Mouse (Mus musculus) heart, embryonic 10.5 days (tissue): ENCODE data around the gene Krt17. TPM values are rescaled to one million over a fixed set of nuclear protein-coding genes. Genes with fewer than 3 reads are reported as not detected.
"Not testable (repeated sequence)": the region's sequence is repeated elsewhere in the genome, so short reads cannot be mapped to it uniquely, and the experiment has no call there.

Source experiments
- DNase-seq: peaks from one replicate; pipeline ENCODE4 v3.0.0-alpha.2; 2017; ENCODE audit warnings: low spot score
- H3K27ac ChIP-seq: fragments of 300-500 bp; sonication (generic); 2 replicates; pipeline ENCODE4 v1.5.1; 2016; ENCODE audit warnings: mild to moderate bottlenecking
- H3K27me3 ChIP-seq: fragments of 300-500 bp; sonication (generic); 2 replicates; pipeline ENCODE4 v1.6.1; 2016; ENCODE audit warnings: mild to moderate bottlenecking; ENCODE audit not compliant: poor library complexity, insufficient read depth, severe bottlenecking
- H3K36me3 ChIP-seq: fragments of 300-500 bp; sonication (generic); 2 replicates; pipeline ENCODE4 v1.6.1; 2016; ENCODE audit warnings: mild to moderate bottlenecking, moderate library complexity
- H3K4me1 ChIP-seq: fragments of 300-500 bp; sonication (generic); 2 replicates; pipeline ENCODE4 v1.6.1; 2016; ENCODE audit warnings: mild to moderate bottlenecking
- H3K4me3 ChIP-seq: fragments of 300-500 bp; sonication (generic); 2 replicates; pipeline ENCODE4 v1.5.1; 2016; ENCODE audit warnings: mild to moderate bottlenecking, moderate library complexity
- H3K9me3 ChIP-seq: fragments of 300-500 bp; sonication (generic); 2 replicates; pipeline ENCODE4 v1.6.1; 2016; ENCODE audit warnings: mild to moderate bottlenecking, moderate library complexity
- WGBS: fragments of 180-500 bp; shearing (Covaris S2); methylation state at CpG from one replicate; pipeline ENCODE4 v1.1.7; 2016; 5-methylcytosine and 5-hydroxymethylcytosine counted together
- polyA plus RNA-seq: library from polyadenylated mRNA; unstranded; fragments of >200 nt; fragmentation: Nextera tagmentation; extraction: Ambion mirVana; gene quantifications from 2 replicates; pipeline ENCODE4 v1.2.1, GENCODE M21; 2016

Gene Krt17
- polyA plus RNA-seq, 1 experiment from 2014 or later, result 0.19 TPM

GRCm38 (mm10) chr11:100255514-100255913 lies 5.3 kb downstream of the Krt17 start:
- H3K27ac ChIP-seq, result no peak overlapping the region
- WGBS, result 83% methylated on average over 6 of the region's 6 CpGs

GRCm38 (mm10) chr11:100254360-100255090 lies 6.3 kb downstream of the Krt17 start:
- Histone ChIP-seq H3K4me3 (no peak overlapping the region), H3K27ac (no peak overlapping the region), H3K4me1 (0 out of 2 replicates have a peak, but pooled peaks cover 3% of the 10 kb centered on the region), H3K36me3 (no peaks in the 10 kb centered on the region), H3K9me3 (no peaks in the 10 kb centered on the region), H3K27me3 (peaks cover 14% of the 10 kb centered on the region; the same call in 1 of the 2 replicates)
- 56% methylated on average over 5 of the region's 5 CpGs for WGBS
- no peak for DNase-seq

More at GRCm38 (mm10) chr11:100255514-100255913, 5.3 kb downstream of the Krt17 start:
- Histone ChIP-seq H3K27me3 (peaks cover 22% of the 10 kb centered on the region; the same call in 1 of the 2 replicates), H3K36me3 (no peaks in the 10 kb centered on the region), H3K4me3 (no peak overlapping the region), H3K4me1 (0 out of 2 replicates have a peak, but pooled peaks cover 3% of the 10 kb centered on the region), H3K9me3 (no peaks in the 10 kb centered on the region)
- DNase-seq, result no peak

GRCm38 (mm10) chr11:100248852-100249465 lies 11.9 kb downstream of the Krt17 start, which contains the start of gene Krt16:
Krt16 (minus strand) TSS chr11:100248902.
- no peaks in the 10 kb centered on the region for H3K36me3 ChIP-seq
- H3K4me1 ChIP-seq, result no peaks in the 10 kb centered on the region
- H3K9me3 ChIP-seq, result no peaks in the 10 kb centered on the region
- no peak within 1 kb of the TSS for H3K27ac ChIP-seq
- H3K4me3 ChIP-seq, result no peak within 1 kb of the TSS
- 83% methylated on average over 7 of the region's 7 CpGs for WGBS
- peak; percentile 63 for DNase-seq
- 0 out of 2 replicates have a peak, but pooled peaks cover 4% of the 10 kb centered on the region for H3K27me3 ChIP-seq

- not testable (repeated sequence) for H3K4me3 ChIP-seq, H3K36me3 ChIP-seq, H3K4me1 ChIP-seq, H3K9me3 ChIP-seq, H3K27me3 ChIP-seq, H3K27ac ChIP-seq
- WGBS, result 64% methylated on average over 7 of the region's 7 CpGs
- DNase-seq, result peak; percentile 46
These were observed 14.4 kb downstream of the Krt17 start for GRCm38 (mm10) chr11:100246471-100246870.

GRCm38 (mm10) chr11:100240272-100240671 lies 20.6 kb downstream of the Krt17 start:
- H3K36me3 ChIP-seq, H3K4me3 ChIP-seq, DNase-seq, H3K9me3 ChIP-seq, H3K27me3 ChIP-seq, H3K27ac ChIP-seq, H3K4me1 ChIP-seq: not testable (repeated sequence)
- 80% methylated on average over 4 of the region's 4 CpGs for WGBS

- Histone ChIP-seq H3K27me3 (no peaks in the 10 kb centered on the region), H3K4me3 (no peak overlapping the region), H3K4me1 (0 out of 2 replicates have a peak, but pooled peaks cover 4% of the 10 kb centered on the region), H3K27ac (no peak overlapping the region), H3K9me3 (no peaks in the 10 kb centered on the region), H3K36me3 (no peaks in the 10 kb centered on the region)
- WGBS, result 71% methylated on average over 8 of the region's 8 CpGs
- no peak for DNase-seq
These were observed 39.1 kb downstream of the Krt17 start for GRCm38 (mm10) chr11:100221741-100222140.

- H3K9me3 ChIP-seq, result no peaks in the 10 kb centered on the region
- no peaks in the 10 kb centered on the region for H3K36me3 ChIP-seq
- no peaks in the 10 kb centered on the region for H3K27me3 ChIP-seq
- 83% methylated on average over 4 of the region's 4 CpGs for WGBS
- H3K4me3 ChIP-seq, result no peak overlapping the region
- no peak for DNase-seq
- no peak overlapping the region for H3K27ac ChIP-seq
- H3K4me1 ChIP-seq, result 0 out of 2 replicates have a peak, but pooled peaks cover 4% of the 10 kb centered on the region
These were observed 41.5 kb downstream of the Krt17 start for GRCm38 (mm10) chr11:100219304-100219703.

- Histone ChIP-seq H3K27ac (no peak overlapping the region), H3K4me1 (peaks cover 6% of the 10 kb centered on the region), H3K9me3 (no peaks in the 10 kb centered on the region), H3K27me3 (peaks cover 5% of the 10 kb centered on the region; the same call in 1 of the 2 replicates), H3K36me3 (no peaks in the 10 kb centered on the region), H3K4me3 (no peak overlapping the region)
- DNase-seq, result no peak
- WGBS, result 35% methylated on average over 6 of the region's 6 CpGs
These were observed 52.3 kb downstream of the Krt17 start for GRCm38 (mm10) chr11:100208542-100208941.

- Histone ChIP-seq H3K27me3 (peaks cover 5% of the 10 kb centered on the region; the same call in 1 of the 2 replicates), H3K27ac (no peak within 1 kb of the TSS), H3K9me3 (no peaks in the 10 kb centered on the region), H3K4me3 (no peak within 1 kb of the TSS), H3K36me3 (no peaks in the 10 kb centered on the region), H3K4me1 (peaks cover 6% of the 10 kb centered on the region)
- 85% methylated on average over 8 of the region's 8 CpGs for WGBS
- DNase-seq, result no peak
These were observed 53.3 kb downstream of the Krt17 start, which contains the start of gene Krt14 for GRCm38 (mm10) chr11:100207498-100207897. Krt14 (minus strand) TSS chr11:100207548.

Other genes with a start within 250 kb of the Krt17 start
- gene Krt33a, start 244.8 kb downstream of the Krt17 start, polyA plus RNA-seq, result not detected in 2 replicates
- gene Krt33b, start 231.2 kb downstream of the Krt17 start, polyA plus RNA-seq, result not detected in 2 replicates
- not detected in 2 replicates for gene Krt34, start 219.5 kb downstream of the Krt17 start, polyA plus RNA-seq
- not detected in 2 replicates for gene Krt31, start 210.5 kb downstream of the Krt17 start, polyA plus RNA-seq
- gene Krt32, start 172.8 kb downstream of the Krt17 start, polyA plus RNA-seq, result not detected in 2 replicates
- not detected in 2 replicates for gene Krt35, start 164.8 kb downstream of the Krt17 start, polyA plus RNA-seq
- 0.08 TPM in 1 of 2 replicates, not detected in the other for gene Krt36, start 155.4 kb downstream of the Krt17 start, polyA plus RNA-seq
- 0.10 TPM in 1 of 2 replicates, not detected in the other for gene Krt13, start 139.5 kb downstream of the Krt17 start, polyA plus RNA-seq
- gene Krt15, start 125.1 kb downstream of the Krt17 start, polyA plus RNA-seq, result 0.11 and 1.5 TPM in 2 replicates
- gene Krt19, start 112.4 kb downstream of the Krt17 start, polyA plus RNA-seq, result 76.3 and 86.1 TPM in 2 replicates
- gene Krt9, start 67.8 kb downstream of the Krt17 start, polyA plus RNA-seq, result not detected in 2 replicates
- 0.70 and 1.5 TPM in 2 replicates for gene Krt14, start 53.5 kb downstream of the Krt17 start, polyA plus RNA-seq
- not detected in 2 replicates for gene Krt16, start 12.1 kb downstream of the Krt17 start, polyA plus RNA-seq
- gene Krt42, start 8.8 kb upstream of the Krt17 start, polyA plus RNA-seq, result not detected in 2 replicates
- 1,444 and 1,503 TPM in 2 replicates for gene Eif1, start 58.9 kb upstream of the Krt17 start, polyA plus RNA-seq
- gene Gast, start 73.4 kb upstream of the Krt17 start, polyA plus RNA-seq, result not detected in 2 replicates
- 5.1 and 8.4 TPM in 2 replicates for gene Hap1, start 95.1 kb upstream of the Krt17 start, polyA plus RNA-seq
- 91.3 and 112 TPM in 2 replicates for gene Jup, start 136.7 kb upstream of the Krt17 start, polyA plus RNA-seq
- 71.1 and 81.8 TPM in 2 replicates for gene P3h4, start 153.8 kb upstream of the Krt17 start, polyA plus RNA-seq
- gene Fkbp10, start 154.7 kb upstream of the Krt17 start, polyA plus RNA-seq, result 107 and 123 TPM in 2 replicates
- 124 and 128 TPM in 2 replicates for gene Nt5c3b, start 180.8 kb upstream of the Krt17 start, polyA plus RNA-seq
- 0.71 and 0.90 TPM in 2 replicates for gene Klhl10, start 180.9 kb upstream of the Krt17 start, polyA plus RNA-seq
- gene Klhl11, start 211.7 kb upstream of the Krt17 start, polyA plus RNA-seq, result 6.7 and 9.7 TPM in 2 replicates